8 mouse cellular contexts compared by ENCODE assay signal in genomic region chr6:12813781-12814180, GRCm38 (mm10).
A peak's percentile ranks its signal among the peaks of the same experiment; 100 is the strongest.
DNase-seq lines count a peak whose midpoint lies in the region; ATAC-seq and TF ChIP-seq lines count a peak whose summit lies in the region.
"Not testable (repeated sequence)": the region's sequence is repeated elsewhere in the genome, so short reads cannot be mapped to it uniquely, and the experiment has no call there.

No protein-coding gene starts in this region.

- TF ChIP-seq EP300 in liver, embryonic 14.5 days (IDR thresholded peaks at IDR 0.05; ENCODE audit: low read depth), result not testable (repeated sequence)

- ATAC-seq in liver, embryonic 14.5 days (ENCODE audit: insufficient read depth), result peak; percentile 21; the same call in 1 of the 2 replicates
- ATAC-seq in stomach, embryonic 16.5 days (ENCODE audit: insufficient read depth, low FRiP score), result peak; percentile 71

- WGBS in large intestine, adult 2 months, result 20% methylated on average over 5 of the region's 5 CpGs
- WGBS in liver, embryonic 14.5 days (ENCODE audit: insufficient replicate concordance), result 29% methylated on average over 5 of the region's 5 CpGs
- WGBS in stomach, embryonic 16.5 days, result 38% methylated on average over 5 of the region's 5 CpGs

- H3K27ac ChIP-seq in embryonic fibroblast, embryonic 13.5 days (ENCODE audit: insufficient read depth, low read length), result peak overlapping the region; percentile 98
- H3K27ac ChIP-seq in liver, embryonic 14.5 days; stomach, embryonic 16.5 days (ENCODE audit: low read length): not testable (repeated sequence)

- not testable (repeated sequence) for H3K27me3 ChIP-seq in C2C12 (ENCODE audit: control insufficient read depth, insufficient read depth, insufficient read length); liver, embryonic 14.5 days (ENCODE audit: control insufficient read depth, insufficient read depth, low read length); stomach, embryonic 16.5 days (ENCODE audit: control insufficient read depth, insufficient read depth, low read length)

- not testable (repeated sequence) for H3K4me2 ChIP-seq in liver, embryonic 14.5 days (ENCODE audit: low read depth); stomach, embryonic 16.5 days (ENCODE audit: low read depth, low read length)

- not testable (repeated sequence) for TF ChIP-seq CTCF in C2C12 (IDR thresholded peaks at IDR 0.05; ENCODE audit: control insufficient read depth, insufficient read depth, insufficient read length); embryonic fibroblast, embryonic 13.5 days (IDR thresholded peaks at IDR 0.05; ENCODE audit: borderline replicate concordance, insufficient read depth, low read length); liver, embryonic 14.5 days (IDR thresholded peaks at IDR 0.05; ENCODE audit: low read depth)

- H3K9ac ChIP-seq in liver, embryonic 14.5 days (replicated peaks); stomach, embryonic 16.5 days (ENCODE audit: low read length): not testable (repeated sequence)

- not testable (repeated sequence) for H3K9me3 ChIP-seq in liver, embryonic 14.5 days (ENCODE audit: control insufficient read depth, low read length); stomach, embryonic 16.5 days (replicated peaks; ENCODE audit: control insufficient read depth, low read length)

- not testable (repeated sequence) for TF ChIP-seq POLR2A in embryonic fibroblast, embryonic 13.5 days (IDR thresholded peaks at IDR 0.05; ENCODE audit: low read depth, low read length)

- H3K79me3 ChIP-seq in C2C12 (ENCODE audit: low read depth), result not testable (repeated sequence)

- peak; percentile 6 for DNase-seq in Muller cell, postnatal 12 days (ENCODE audit: inconsistent ontology term)
- DNase-seq in heart, postnatal 4 days, result peak; percentile 7
- peak; percentile 63 for DNase-seq in large intestine, adult 2 months (ENCODE audit: low read depth, low spot score)
- DNase-seq in liver, embryonic 14.5 days (ENCODE audit: low read depth in 3 of 3, low spot score in 3 of 3), result not testable (repeated sequence)
- peak; percentile 64 for DNase-seq in yolk sac, embryonic 10.5 days (ENCODE audit: low spot score)

- H3K4me3 ChIP-seq in C2C12 (ENCODE audit: insufficient read depth, poor library complexity, severe bottlenecking); embryonic fibroblast, embryonic 13.5 days (ENCODE audit: insufficient read depth, low read length); liver, embryonic 14.5 days (ENCODE audit: insufficient read depth in 1 of 2, low read depth in 2 of 2, low read length in 2 of 2); stomach, embryonic 16.5 days (replicated peaks; ENCODE audit: low read length): not testable (repeated sequence)

- H3ac ChIP-seq in C2C12 (ENCODE audit: control insufficient read depth, insufficient read length, low read depth), result not testable (repeated sequence)

- H3K79me2 ChIP-seq in C2C12 (ENCODE audit: control insufficient read depth, insufficient read depth), result not testable (repeated sequence)

- not testable (repeated sequence) for H3K4me1 ChIP-seq in embryonic fibroblast, embryonic 13.5 days (ENCODE audit: control insufficient read depth, insufficient read depth, low read length); liver, embryonic 14.5 days (replicated peaks; ENCODE audit: control insufficient read depth in 2 of 2, insufficient read depth in 2 of 2, low read length in 1 of 2); stomach, embryonic 16.5 days (ENCODE audit: control insufficient read depth, insufficient read depth, low read length)

- H3K36me3 ChIP-seq in C2C12 (ENCODE audit: control insufficient read depth, insufficient read depth); liver, embryonic 14.5 days (replicated peaks; ENCODE audit: control insufficient read depth, insufficient read depth, low read depth); stomach, embryonic 16.5 days (ENCODE audit: control insufficient read depth, insufficient read depth, low read length): not testable (repeated sequence)

TF ChIP-seq in C2C12, 6 proteins besides CTCF, POLR2A, EP300 and RAD21:
- TF ChIP-seq MYOD1 (IDR thresholded peaks at IDR 0.05; ENCODE audit: control insufficient read depth, insufficient read length, low read depth), result peak; percentile 67
